Mouse (Mus musculus): Measurements from ENCODE around the gene Jam3. TPM values are rescaled to one million over a fixed set of nuclear protein-coding genes. Genes with fewer than 3 reads are reported as not detected.

The Jam3 gene
- polyA plus RNA-seq, 1 experiment from 2014 or later, result 26.3 TPM

GRCm38 (mm10) chr9:27074677-27075076 lies 80.5 kb downstream of the Jam3 start:
- Histone ChIP-seq H3K36me3 (ENCODE audit: control insufficient read depth, insufficient read depth, low read length) (peaks cover 42% of the 10 kb centered on the region), H3K9ac (ENCODE audit: low read depth, low read length) (no peak overlapping the region), H3K4me2 (no peak overlapping the region), H3K4me1 (replicated peaks; ENCODE audit: control insufficient read depth, insufficient read depth, low read length) (no peaks in the 10 kb centered on the region), H3K27ac (ENCODE audit: low read depth, low read length) (no peak overlapping the region), H3K27me3 (replicated peaks; ENCODE audit: control insufficient read depth, insufficient read depth, low read length) (no peaks in the 10 kb centered on the region), H3K9me3 (ENCODE audit: control insufficient read depth, low read length) (no peaks in the 10 kb centered on the region), H3K4me3 (ENCODE audit: low read depth, low read length) (no peak overlapping the region)
- no peak for ATAC-seq (replicated peaks; ENCODE audit: low FRiP score)
- WGBS, result 87% methylated on average over 1 of the region's 1 CpGs
- no peak for DNase-seq (ENCODE audit: low spot score)

GRCm38 (mm10) chr9:27070895-27071294 lies 84.3 kb downstream of the Jam3 start:
- DNase-seq (ENCODE audit: low spot score), result no peak
- Histone ChIP-seq H3K4me3 (ENCODE audit: low read depth, low read length) (no peak overlapping the region), H3K27ac (ENCODE audit: low read depth, low read length) (no peak overlapping the region), H3K9ac (ENCODE audit: low read depth, low read length) (no peak overlapping the region), H3K9me3 (ENCODE audit: control insufficient read depth, low read length) (no peaks in the 10 kb centered on the region), H3K4me2 (no peak overlapping the region), H3K4me1 (replicated peaks; ENCODE audit: control insufficient read depth, insufficient read depth, low read length) (no peaks in the 10 kb centered on the region), H3K36me3 (ENCODE audit: control insufficient read depth, insufficient read depth, low read length) (peaks cover 46% of the 10 kb centered on the region), H3K27me3 (replicated peaks; ENCODE audit: control insufficient read depth, insufficient read depth, low read length) (no peaks in the 10 kb centered on the region)
- no peak for ATAC-seq (replicated peaks; ENCODE audit: low FRiP score)
- 89% methylated on average over 4 of the region's 4 CpGs for WGBS

- no peaks in the 10 kb centered on the region for H3K4me1 ChIP-seq (replicated peaks; ENCODE audit: control insufficient read depth, insufficient read depth, low read length)
- no peak overlapping the region for H3K27ac ChIP-seq (ENCODE audit: low read depth, low read length)
- WGBS, result 93% methylated on average over 5 of the region's 5 CpGs
- DNase-seq (ENCODE audit: low spot score), result no peak
- H3K4me3 ChIP-seq (ENCODE audit: low read depth, low read length), result no peak overlapping the region
- H3K9me3 ChIP-seq (ENCODE audit: control insufficient read depth, low read length), result no peaks in the 10 kb centered on the region
- H3K36me3 ChIP-seq (ENCODE audit: control insufficient read depth, insufficient read depth, low read length), result peaks cover 48% of the 10 kb centered on the region
- no peaks in the 10 kb centered on the region for H3K27me3 ChIP-seq (replicated peaks; ENCODE audit: control insufficient read depth, insufficient read depth, low read length)
- H3K9ac ChIP-seq (ENCODE audit: low read depth, low read length), result no peak overlapping the region
- no peak overlapping the region for H3K4me2 ChIP-seq
- ATAC-seq (replicated peaks; ENCODE audit: low FRiP score), result no peak
Observed at GRCm38 (mm10) chr9:27058341-27058740, 96.9 kb downstream of the Jam3 start.

- no peak for DNase-seq (ENCODE audit: low spot score)
- H3K4me1 ChIP-seq (replicated peaks; ENCODE audit: control insufficient read depth, insufficient read depth, low read length), result no peaks in the 10 kb centered on the region
- no peak overlapping the region for H3K9ac ChIP-seq (ENCODE audit: low read depth, low read length)
- H3K9me3 ChIP-seq (ENCODE audit: control insufficient read depth, low read length), result no peaks in the 10 kb centered on the region
- no peaks in the 10 kb centered on the region for H3K27me3 ChIP-seq (replicated peaks; ENCODE audit: control insufficient read depth, insufficient read depth, low read length)
- H3K36me3 ChIP-seq (ENCODE audit: control insufficient read depth, insufficient read depth, low read length), result peaks cover 32% of the 10 kb centered on the region
- no peak overlapping the region for H3K4me3 ChIP-seq (ENCODE audit: low read depth, low read length)
- ATAC-seq (replicated peaks; ENCODE audit: low FRiP score), result no peak
- no peak overlapping the region for H3K4me2 ChIP-seq
- H3K27ac ChIP-seq (ENCODE audit: low read depth, low read length), result no peak overlapping the region
- WGBS, result 83% methylated on average over 2 of the region's 2 CpGs
Observed at GRCm38 (mm10) chr9:27049492-27049891, 105.7 kb downstream of the Jam3 start.

Other genes starting within 250 kb of the Jam3 start
- not detected in 2 replicates for gene Gm1110, start 232.3 kb downstream of the Jam3 start, polyA plus RNA-seq (2014; fragmentation: Nextera tagmentation; extraction: Ambion mirVana)
- 23.7 and 23.9 TPM in 2 replicates for gene Acad8, start 155.9 kb downstream of the Jam3 start, polyA plus RNA-seq (2014; fragmentation: Nextera tagmentation; extraction: Ambion mirVana)
- gene Thyn1, start 155.7 kb downstream of the Jam3 start, polyA plus RNA-seq (2014; fragmentation: Nextera tagmentation; extraction: Ambion mirVana), result 130 and 143 TPM in 2 replicates
- 29.2 and 31.7 TPM in 2 replicates for gene Vps26b, start 125.4 kb downstream of the Jam3 start, polyA plus RNA-seq (2014; fragmentation: Nextera tagmentation; extraction: Ambion mirVana)
- gene Ncapd3, start 125.2 kb downstream of the Jam3 start, polyA plus RNA-seq (2014; fragmentation: Nextera tagmentation; extraction: Ambion mirVana), result 45.0 and 50.8 TPM in 2 replicates
- 0.25 and 0.48 TPM in 2 replicates for gene Igsf9b, start 143.8 kb upstream of the Jam3 start, polyA plus RNA-seq (2014; fragmentation: Nextera tagmentation; extraction: Ambion mirVana)
- gene Spata19, start 241.4 kb upstream of the Jam3 start, polyA plus RNA-seq (2014; fragmentation: Nextera tagmentation; extraction: Ambion mirVana), result not detected in 2 replicates